Mouse (Mus musculus): ENCODE measurements at regions not wholly inside any gene's neighbourhood (a gene's known extent, or its start where the extent isn't known, plus 50 kb on each side); places are given as distances from the start of the nearest gene placed in this dataset.

GRCm38 (mm10) chr10:11809255-11809654 is 466.1 kb downstream of the Epm2a start:
- no peak for DNase-seq

- DNase-seq = no peak
Measured at GRCm38 (mm10) chr10:11822418-11822959, 479.3 kb downstream of the Epm2a start.

- no peak for DNase-seq
Measured at GRCm38 (mm10) chr10:11841094-11841493, 497.9 kb downstream of the Epm2a start.

GRCm38 (mm10) chr10:11841494-11841893 is 498.3 kb downstream of the Epm2a start:
- DNase-seq = no peak

GRCm38 (mm10) chr10:11846141-11846540 is 502.9 kb downstream of the Epm2a start:
- DNase-seq = no peak

- no peak for DNase-seq
Measured at GRCm38 (mm10) chr10:11875145-11876131, 532.2 kb downstream of the Epm2a start.

- no peak for DNase-seq
Measured at GRCm38 (mm10) chr10:11886237-11886636, 543.0 kb downstream of the Epm2a start.

- no peak for DNase-seq
Measured at GRCm38 (mm10) chr10:11888953-11889352, 545.7 kb downstream of the Epm2a start.

- no peak for DNase-seq
Measured at GRCm38 (mm10) chr10:11922132-11922531, 578.9 kb downstream of the Epm2a start.

- no peak for DNase-seq
Measured at GRCm38 (mm10) chr10:11938164-11938563, 595.0 kb downstream of the Epm2a start.

- DNase-seq = no peak
Measured at GRCm38 (mm10) chr10:11942772-11943171, 599.6 kb downstream of the Epm2a start.

- DNase-seq = no peak
Measured at GRCm38 (mm10) chr10:11960327-11960922, 617.2 kb downstream of the Epm2a start.

- DNase-seq = no peak
Measured at GRCm38 (mm10) chr10:12004966-12005365, 661.8 kb downstream of the Epm2a start.

- no peak for DNase-seq
Measured at GRCm38 (mm10) chr10:12005889-12006288, 662.7 kb downstream of the Epm2a start.

GRCm38 (mm10) chr10:12017286-12017685 is 674.1 kb downstream of the Epm2a start:
- DNase-seq = no peak

- no peak for DNase-seq
Measured at GRCm38 (mm10) chr10:12018281-12018680, 675.1 kb downstream of the Epm2a start.

- DNase-seq = peak; percentile 33
Measured at GRCm38 (mm10) chr10:12019159-12019779, 676.1 kb downstream of the Epm2a start.

- DNase-seq = no peak
Measured at GRCm38 (mm10) chr10:12020576-12020975, 677.4 kb downstream of the Epm2a start.

- DNase-seq = no peak
Measured at GRCm38 (mm10) chr10:12035159-12035558, 692.0 kb downstream of the Epm2a start.

GRCm38 (mm10) chr10:12045937-12046336 is 702.7 kb downstream of the Epm2a start:
- no peak for DNase-seq

- DNase-seq = no peak
Measured at GRCm38 (mm10) chr10:12059728-12060127, 716.5 kb downstream of the Epm2a start.

- DNase-seq = no peak
Measured at GRCm38 (mm10) chr10:12061069-12061861, 718.1 kb downstream of the Epm2a start.
